Mouse (Mus musculus) limb, embryonic 14.5 days (tissue): ENCODE data around the gene Tmod2. TPM values are rescaled to one million over a fixed set of nuclear protein-coding genes. Genes with fewer than 3 reads are reported as not detected.

Experiments
- ATAC-seq: fragments of 200-750 bp; cut with Nextera tagmentation; 2 replicates; pipeline ENCODE4 v1.8.0; 2017; ENCODE audit warnings: low read depth, moderate number of reproducible peaks, moderate TSS enrichment; ENCODE audit not compliant: low FRiP score
- DNase-seq: peaks from one replicate; pipeline ENCODE4 v3.0.0-alpha.2; 2015; ENCODE audit warnings: low spot score
- H3K27ac ChIP-seq: fragments of 300-500 bp; sonication (generic); replicated peaks from 2 replicates; pipeline ENCODE4 v1.5.1; 2014; ENCODE audit warnings: low read depth, mild to moderate bottlenecking, low read length, moderate library complexity, mixed read lengths
- H3K27me3 ChIP-seq: fragments of 300-500 bp; sonication (generic); 2 replicates; pipeline ENCODE4 v1.6.1; 2014; ENCODE audit warnings: low read length, mixed read lengths; ENCODE audit not compliant: control insufficient read depth, insufficient read depth
- H3K36me3 ChIP-seq: fragments of 300-500 bp; sonication (generic); 2 replicates; pipeline ENCODE4 v1.6.1; 2014; ENCODE audit warnings: mild to moderate bottlenecking, low read length, moderate library complexity, mixed read lengths; ENCODE audit not compliant: control insufficient read depth, insufficient read depth
- H3K4me1 ChIP-seq: fragments of 300-500 bp; sonication (generic); 2 replicates; pipeline ENCODE4 v1.6.1; 2014; ENCODE audit warnings: antibody characterized with exemption, low read length, mixed read lengths; ENCODE audit not compliant: control insufficient read depth, insufficient read depth
- H3K4me2 ChIP-seq: fragments of 300-500 bp; sonication (generic); replicated peaks from 2 replicates; pipeline ENCODE4 v1.6.1; 2014; ENCODE audit warnings: low read depth, mild to moderate bottlenecking, low read length, moderate library complexity; ENCODE audit not compliant: severe bottlenecking
- H3K4me3 ChIP-seq: fragments of 300-500 bp; sonication (generic); replicated peaks from 2 replicates; pipeline ENCODE4 v1.5.1; 2014; ENCODE audit warnings: low read length
- H3K9ac ChIP-seq: fragments of 300-500 bp; sonication (generic); 2 replicates; pipeline ENCODE4 v1.6.1; 2014; ENCODE audit warnings: mild to moderate bottlenecking, low read depth, low read length, moderate library complexity; ENCODE audit not compliant: severe bottlenecking
- H3K9me3 ChIP-seq: fragments of 300-500 bp; sonication (generic); 2 replicates; pipeline ENCODE4 v1.6.1; 2016; ENCODE audit warnings: low read length; ENCODE audit not compliant: control insufficient read depth
- POLR2A ChIP-seq: fragments of 200-500 bp; IDR thresholded peaks from 2 replicates; pipeline ENCODE4 v1.8.0; 2012; ENCODE audit warnings: inconsistent platforms, mild to moderate bottlenecking, moderate library complexity, borderline replicate concordance; ENCODE audit not compliant: insufficient read depth, insufficient read length; ENCODE audit errors: extremely low read depth
- WGBS: fragments of 180-500 bp; shearing (Covaris S2); extraction: QIAGEN DNeasy Blood & Tissue Kit; methylation state at CpG from one replicate; pipeline ENCODE4 v1.1.7; 2014; 5-methylcytosine and 5-hydroxymethylcytosine counted together
- polyA plus RNA-seq, 2 experiments: library from polyadenylated mRNA; depleted of rRNA in 1 of 2; stranded (reverse) in 1 of 2; unstranded in 1 of 2; fragments of >200 nt; fragmentation: Nextera tagmentation in 1 of 2; extraction: Ambion mirVana in 1 of 2; gene quantifications; 2 replicates each; pipeline versions ENCODE4 v1.2.1 to v1.2.3; 2012 to 2014

Gene Tmod2
- polyA plus RNA-seq, 2 experiments: 5.7 to 18.8 TPM

DNA sequence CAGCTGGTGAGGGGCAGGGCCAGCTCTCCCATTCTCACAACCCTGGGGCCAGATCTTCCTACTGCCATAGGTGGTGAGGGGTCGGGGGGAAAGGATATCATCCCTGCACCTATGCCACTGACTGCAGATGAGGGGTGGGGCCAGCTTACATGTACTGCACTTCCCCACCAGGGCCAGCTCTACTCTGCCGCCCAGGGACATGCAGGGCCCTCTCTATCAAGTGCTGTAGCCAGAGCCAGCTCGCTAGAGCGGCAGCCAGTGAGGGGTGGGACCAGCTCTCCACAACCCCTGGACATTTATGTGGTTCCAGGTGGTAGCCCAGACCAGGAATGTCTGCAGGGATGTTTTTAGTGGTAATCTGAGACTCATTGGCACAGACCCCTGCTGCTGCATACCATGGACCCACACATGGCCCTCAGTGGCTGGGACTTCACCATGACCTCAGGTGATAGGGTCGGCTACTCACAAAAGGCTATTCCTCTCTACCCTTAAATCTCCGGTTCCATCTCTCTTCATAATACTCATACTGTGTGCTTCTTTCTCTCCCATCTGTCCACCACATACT, 7.8 kb upstream of the Tmod2 start:
- Histone ChIP-seq H3K9me3 (no peaks in the 10 kb centered on the region), H3K4me1 (no peaks in the 10 kb centered on the region), H3K9ac (no peak overlapping the region), H3K4me2 (no peak overlapping the region), H3K27me3 (no peaks in the 10 kb centered on the region), H3K4me3 (no peak overlapping the region), H3K27ac (no peak overlapping the region), H3K36me3 (no peaks in the 10 kb centered on the region)
- ATAC-seq: no peak
- no peak for TF ChIP-seq POLR2A
- DNase-seq: no peak
- WGBS: 53% methylated on average over 6 of the region's 6 CpGs

DNA sequence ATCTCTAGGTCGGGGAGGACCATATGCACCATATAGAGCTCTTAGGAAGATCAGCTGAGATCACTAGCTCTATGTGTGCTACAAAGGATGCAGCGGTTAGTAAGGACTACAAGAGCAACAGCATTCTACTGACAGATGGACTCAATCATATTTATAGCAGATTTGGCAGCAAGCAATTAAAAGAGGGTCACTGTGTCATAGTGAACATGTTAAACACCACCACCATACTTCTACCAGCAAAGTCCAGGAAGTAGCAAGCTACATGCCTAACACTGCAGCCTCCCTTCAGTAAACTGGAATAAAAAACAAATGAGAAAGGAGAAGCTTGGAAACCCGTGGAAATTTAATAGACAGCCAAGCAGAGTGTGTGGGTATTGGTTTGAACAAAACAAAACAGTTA, 5.4 kb upstream of the Tmod2 start:
- no peak overlapping the region for H3K4me3 ChIP-seq
- H3K4me2 ChIP-seq: no peak overlapping the region
- WGBS: 62% methylated on average over 3 of the region's 3 CpGs
- H3K4me1 ChIP-seq: no peaks in the 10 kb centered on the region
- no peak overlapping the region for H3K27ac ChIP-seq
- no peak for TF ChIP-seq POLR2A
- H3K27me3 ChIP-seq: no peaks in the 10 kb centered on the region
- ATAC-seq (no peak), DNase-seq (no peak)
- no peak overlapping the region for H3K9ac ChIP-seq
- no peaks in the 10 kb centered on the region for H3K9me3 ChIP-seq
- no peaks in the 10 kb centered on the region for H3K36me3 ChIP-seq

DNA sequence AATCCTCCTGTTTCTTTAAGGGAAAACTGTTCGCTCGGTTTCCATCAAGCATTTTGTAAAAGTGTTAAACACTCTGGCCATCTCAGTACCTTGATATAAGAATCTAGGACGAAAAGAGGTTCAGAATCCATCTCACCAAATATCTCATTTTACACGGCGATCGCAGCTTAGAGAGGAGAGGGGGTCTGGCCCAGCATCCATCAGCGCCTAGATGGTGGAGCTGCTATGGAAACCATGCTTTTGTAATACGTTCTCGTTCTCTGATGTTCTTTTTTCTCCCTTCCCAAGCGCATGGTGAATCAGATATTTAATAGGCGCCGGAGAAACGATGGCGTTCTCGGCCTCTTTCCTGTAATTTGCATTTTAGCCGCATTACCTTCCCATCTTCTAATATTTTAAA, 1.2 kb downstream of the Tmod2 start:
- no peak for ATAC-seq
- TF ChIP-seq POLR2A: no peak
- H3K4me2 ChIP-seq: peak overlapping the region; percentile 89
- no peaks in the 10 kb centered on the region for H3K9me3 ChIP-seq
- no peak overlapping the region for H3K27ac ChIP-seq
- H3K9ac ChIP-seq: peak overlapping the region; percentile 71
- H3K4me1 ChIP-seq: no peaks in the 10 kb centered on the region
- H3K4me3 ChIP-seq: peak overlapping the region; percentile 77
- no peak for DNase-seq
- H3K36me3 ChIP-seq: no peaks in the 10 kb centered on the region
- H3K27me3 ChIP-seq: no peaks in the 10 kb centered on the region
- 18% methylated on average over 16 of the region's 16 CpGs for WGBS

DNA sequence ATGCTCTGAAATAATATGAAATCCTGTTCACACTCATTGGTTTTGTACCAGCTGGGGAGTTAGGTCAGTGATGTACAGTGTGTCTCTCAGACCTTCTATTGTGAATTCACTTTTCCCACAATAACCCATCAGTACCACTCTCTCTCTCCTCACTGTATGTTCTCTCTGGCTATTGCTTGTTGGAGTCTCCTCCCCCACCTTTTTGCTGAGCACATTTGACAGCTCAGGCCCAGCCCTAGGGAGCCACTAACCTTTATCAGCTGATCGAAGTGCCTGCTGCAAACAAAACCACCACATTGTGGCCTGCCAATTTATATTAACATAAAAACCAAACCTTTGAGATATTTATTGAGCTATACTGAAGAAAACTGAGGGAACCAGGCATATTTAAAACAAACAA, 1.6 kb downstream of the Tmod2 start:
- H3K9me3 ChIP-seq: no peaks in the 10 kb centered on the region
- no peak overlapping the region for H3K27ac ChIP-seq
- ATAC-seq (no peak), DNase-seq (no peak)
- H3K36me3 ChIP-seq: no peaks in the 10 kb centered on the region
- H3K27me3 ChIP-seq: no peaks in the 10 kb centered on the region
- H3K9ac ChIP-seq: no peak overlapping the region
- WGBS: 59% methylated on average over 1 of the region's 1 CpGs
- no peak overlapping the region for H3K4me3 ChIP-seq
- H3K4me2 ChIP-seq: no peak overlapping the region
- no peak for TF ChIP-seq POLR2A
- no peaks in the 10 kb centered on the region for H3K4me1 ChIP-seq

DNA sequence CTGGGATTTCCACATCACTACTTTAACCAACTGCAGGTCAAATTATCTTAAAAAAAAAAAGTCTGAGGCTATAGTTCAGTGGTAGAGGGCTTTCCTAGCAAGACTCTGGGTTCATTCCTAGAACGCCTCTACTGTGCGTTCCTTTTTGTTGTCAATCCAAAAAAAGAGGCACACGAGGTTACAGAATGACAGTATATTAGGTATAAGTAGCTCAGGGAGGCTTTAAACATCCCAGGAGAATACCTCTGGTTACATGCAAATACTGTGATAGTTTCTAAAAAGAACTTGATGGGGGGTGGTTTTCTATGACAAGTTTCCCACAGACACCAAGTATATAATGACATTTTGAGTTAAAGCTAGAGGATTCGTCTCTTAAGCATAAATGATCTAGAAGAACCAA, 3.6 kb downstream of the Tmod2 start:
- H3K27ac ChIP-seq: no peak overlapping the region
- H3K9ac ChIP-seq: no peak overlapping the region
- 88% methylated on average over 4 of the region's 4 CpGs for WGBS
- H3K9me3 ChIP-seq: no peaks in the 10 kb centered on the region
- no peak for DNase-seq
- no peaks in the 10 kb centered on the region for H3K27me3 ChIP-seq
- no peak for ATAC-seq
- H3K4me2 ChIP-seq: no peak overlapping the region
- no peak overlapping the region for H3K4me3 ChIP-seq
- H3K4me1 ChIP-seq: no peaks in the 10 kb centered on the region
- no peak for TF ChIP-seq POLR2A
- no peaks in the 10 kb centered on the region for H3K36me3 ChIP-seq

DNA sequence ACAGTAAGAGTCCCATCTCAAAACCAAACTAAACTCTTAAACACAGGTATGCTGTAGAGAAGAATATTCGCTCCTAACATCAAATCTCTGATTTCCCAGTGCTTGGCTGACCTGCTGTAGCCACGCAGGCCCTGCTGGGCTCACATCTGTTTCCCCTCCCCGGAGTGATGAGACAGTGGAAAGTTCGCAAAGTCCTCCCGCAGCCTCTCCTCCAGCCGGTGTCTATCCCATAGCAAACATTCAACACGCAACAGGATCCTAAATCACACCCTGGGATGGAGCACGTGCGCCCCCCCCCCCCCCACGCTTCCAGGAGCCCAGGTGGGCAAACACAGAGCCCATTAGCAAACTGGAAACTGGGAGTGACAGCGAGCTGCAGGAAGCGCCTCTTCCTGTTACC, 9.6 kb downstream of the Tmod2 start:
- Histone ChIP-seq H3K4me3 (no peak overlapping the region), H3K9me3 (no peaks in the 10 kb centered on the region), H3K27ac (no peak overlapping the region), H3K36me3 (no peaks in the 10 kb centered on the region), H3K9ac (no peak overlapping the region), H3K27me3 (no peaks in the 10 kb centered on the region), H3K4me2 (peak overlapping the region; percentile 11; the same call in 1 of the 2 replicates), H3K4me1 (0 out of 2 replicates have a peak, but pooled peaks cover 11% of the 10 kb centered on the region)
- no peak for ATAC-seq
- TF ChIP-seq POLR2A: no peak
- no peak for DNase-seq
- WGBS: 25% methylated on average over 12 of the region's 12 CpGs
